Mouse (Mus musculus) hindlimb bud, embryonic 11.5 days (tissue): ENCODE measurements at regions not wholly inside any gene's neighbourhood (a gene's known extent, or its start where the extent isn't known, plus 50 kb on each side); places are given as distances from the start of the nearest gene placed in this dataset.

Experiments
- DNase-seq: peaks from one replicate; pipeline ENCODE4 v3.0.0-alpha.2; 2012; ENCODE audit warnings: low read depth, low spot score; ENCODE audit errors: extremely low spot score

DNA sequence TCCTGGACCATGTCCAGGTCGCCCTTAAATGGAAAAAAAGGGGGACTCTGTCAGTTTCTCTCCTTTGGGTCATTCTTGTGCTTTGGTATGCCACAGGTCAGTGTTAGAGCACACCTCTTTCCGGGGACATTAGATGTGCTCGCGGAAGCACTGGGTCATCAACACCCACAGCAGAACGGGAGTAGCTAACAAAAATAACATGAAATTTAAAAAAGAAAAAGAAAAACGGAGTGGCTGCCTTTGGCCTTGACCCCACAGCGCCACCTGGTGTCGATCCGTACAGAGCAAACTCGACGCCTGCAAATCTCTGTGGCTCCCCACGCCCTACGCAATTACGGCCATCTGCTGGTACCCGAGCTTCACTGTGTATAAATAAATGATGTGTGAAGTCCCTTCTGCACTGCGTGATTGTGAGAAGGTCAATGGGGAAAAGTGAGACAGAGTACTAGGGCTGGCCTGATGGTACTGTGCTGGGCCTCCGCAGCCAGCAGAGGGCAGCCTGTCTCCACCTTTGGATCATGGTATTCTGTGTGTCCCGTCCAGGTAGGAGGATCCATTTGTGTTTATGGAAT, 99.0 kb upstream of the Slc7a12 start:
- peak; percentile 31 for DNase-seq

DNA sequence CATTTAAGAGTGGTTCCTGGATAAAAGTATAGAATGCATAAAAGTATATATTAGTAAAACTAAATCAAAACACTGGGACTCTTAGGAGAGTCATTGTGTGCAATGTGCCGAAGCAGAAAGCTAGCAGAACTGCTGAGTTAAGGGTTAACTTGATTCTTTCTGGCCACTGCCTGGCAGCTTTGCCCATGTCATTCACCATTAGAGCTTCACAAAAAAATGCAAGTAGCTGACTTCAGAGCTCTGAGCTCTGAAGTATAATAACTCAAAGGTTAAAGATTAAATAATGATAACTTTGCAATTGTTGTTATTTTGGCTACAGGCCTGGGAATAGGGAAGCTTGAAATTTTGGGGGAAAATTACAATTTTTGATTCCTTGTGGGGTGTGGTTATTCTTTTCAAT, 89.8 kb upstream of the Slc7a12 start:
- DNase-seq, result no peak

DNA sequence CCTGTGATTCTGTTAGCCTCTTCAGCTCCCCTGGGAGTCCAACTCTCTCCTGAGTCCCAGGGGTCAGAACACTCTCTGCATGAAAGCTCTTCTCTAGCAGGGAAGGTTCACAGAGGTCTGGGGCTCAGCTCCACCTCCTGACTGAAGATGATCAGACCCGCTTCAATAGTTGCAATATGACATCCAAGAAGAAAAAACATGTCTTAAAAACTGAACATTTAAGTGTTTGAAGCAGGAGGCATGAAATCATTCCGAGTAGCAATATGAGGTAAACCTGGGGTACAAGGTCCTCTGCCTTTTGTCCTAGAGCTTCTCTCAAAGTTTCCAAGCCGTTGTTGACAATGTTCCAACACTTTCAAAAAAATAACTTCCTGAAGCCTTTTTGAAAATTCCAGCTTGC, 81.8 kb upstream of the Slc7a12 start:
- no peak for DNase-seq

DNA sequence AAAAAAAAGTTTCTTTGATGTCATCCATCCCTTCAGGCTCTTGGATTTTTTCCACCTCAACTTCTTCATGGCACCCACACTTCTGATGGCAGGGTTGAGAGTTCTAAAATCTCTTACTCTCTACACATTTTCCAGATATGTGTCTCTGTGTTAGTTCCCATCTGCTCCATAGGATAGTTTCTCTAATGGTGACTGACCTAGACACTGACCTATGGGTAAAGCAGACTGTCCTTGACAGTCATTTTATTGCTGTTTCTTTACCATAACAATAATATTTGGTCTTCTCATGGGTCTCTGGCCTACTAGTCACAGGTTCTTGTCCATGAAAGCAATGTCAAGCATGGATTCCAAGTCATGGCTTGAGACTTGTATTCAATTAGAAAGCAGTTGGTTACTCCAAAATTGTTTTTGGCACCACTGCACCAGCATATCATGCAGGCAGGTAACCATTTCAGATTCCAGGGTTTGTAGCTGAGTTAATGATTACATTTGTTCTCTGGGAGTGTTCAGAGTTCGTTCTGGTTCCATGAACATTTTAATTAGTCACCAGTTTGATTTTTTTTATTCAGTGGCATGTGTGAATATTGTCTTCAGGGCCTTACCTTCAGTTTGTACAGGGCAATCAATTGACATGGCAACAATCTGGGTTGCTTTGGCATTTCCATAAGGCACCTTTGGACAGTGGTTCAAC, 71.9 kb upstream of the Slc7a12 start:
- no peak for DNase-seq
